Mouse (Mus musculus): Measurements from ENCODE around the gene Fa2h. TPM values are rescaled to one million over a fixed set of nuclear protein-coding genes. Genes with fewer than 3 reads are reported as not detected.
A peak's percentile ranks its signal among the peaks of the same experiment; 100 is the strongest.

The Fa2h gene
- polyA plus RNA-seq, 1 experiment from 2014 or later = 0.05 TPM

DNA sequence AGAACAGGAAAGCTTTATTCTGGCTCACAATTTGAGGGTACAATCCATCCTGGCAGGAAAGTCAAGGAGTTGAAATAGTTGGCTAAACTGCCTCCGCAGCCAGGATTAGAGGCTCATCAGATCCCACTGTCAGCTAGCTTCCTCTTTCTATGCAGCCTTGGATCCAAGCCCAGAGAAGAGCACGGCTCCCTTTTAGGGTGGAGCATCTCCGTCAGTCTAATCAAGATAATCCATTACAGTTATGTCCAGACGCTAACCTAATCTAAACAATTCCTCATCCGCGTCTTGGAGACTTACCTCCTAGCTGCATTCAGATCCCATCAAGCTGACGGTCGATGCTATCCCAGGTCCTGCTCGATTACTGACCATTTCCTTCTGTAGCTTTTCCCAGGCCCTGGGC is 7.7 kb downstream of the Fa2h start:
- Histone ChIP-seq H3K9ac (replicated peaks; ENCODE audit: low read depth) (no peak overlapping the region), H3K4me3 (ENCODE audit: low read depth, low read length) (no peak overlapping the region), H3K4me2 (replicated peaks; ENCODE audit: low read depth, low read length) (no peak overlapping the region), H3K36me3 (ENCODE audit: insufficient read depth, low read length) (no peaks in the 10 kb centered on the region), H3K9me3 (ENCODE audit: low read length) (no peaks in the 10 kb centered on the region), H3K27me3 (replicated peaks; ENCODE audit: insufficient read depth, low read length) (no peaks in the 10 kb centered on the region), H3K4me1 (ENCODE audit: insufficient read depth, low read depth, low read length) (no peaks in the 10 kb centered on the region), H3K27ac (ENCODE audit: low read length) (no peak overlapping the region)
- ATAC-seq = no peak
- WGBS = 31% methylated on average over 9 of the region's 9 CpGs
- DNase-seq (ENCODE audit: low spot score) = peak; percentile 42
- no peak for TF ChIP-seq EP300 (IDR thresholded peaks at IDR 0.05)
- no peak for TF ChIP-seq CTCF (IDR thresholded peaks at IDR 0.05)

DNA sequence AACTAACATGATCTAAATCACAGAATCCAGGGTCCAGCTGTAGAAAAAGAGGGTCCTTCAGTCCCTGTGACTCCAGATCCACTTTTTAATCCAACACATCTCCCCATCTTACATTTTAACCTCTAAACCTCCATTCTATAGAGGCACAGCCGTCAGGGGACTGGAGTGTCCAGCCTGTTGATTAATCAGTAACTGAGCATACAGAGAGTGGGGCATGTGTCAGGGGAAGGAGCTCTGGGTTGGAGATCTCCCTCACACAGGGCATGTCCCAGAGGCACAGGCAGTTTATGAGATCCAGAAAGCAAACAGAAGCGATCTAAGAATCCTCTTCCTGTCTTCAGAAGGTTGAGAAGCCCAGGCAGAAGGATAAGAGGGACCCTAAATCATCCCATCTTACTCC is 9.0 kb downstream of the Fa2h start:
- no peaks in the 10 kb centered on the region for H3K36me3 ChIP-seq (ENCODE audit: insufficient read depth, low read length)
- H3K4me2 ChIP-seq (replicated peaks; ENCODE audit: low read depth, low read length) = no peak overlapping the region
- ATAC-seq = no peak
- no peak for DNase-seq (ENCODE audit: low spot score)
- H3K27ac ChIP-seq (ENCODE audit: low read length) = no peak overlapping the region
- no peaks in the 10 kb centered on the region for H3K9me3 ChIP-seq (ENCODE audit: low read length)
- no peaks in the 10 kb centered on the region for H3K4me1 ChIP-seq (ENCODE audit: insufficient read depth, low read depth, low read length)
- no peak overlapping the region for H3K4me3 ChIP-seq (ENCODE audit: low read depth, low read length)
- TF ChIP-seq EP300 (IDR thresholded peaks at IDR 0.05) (no peak), CTCF (IDR thresholded peaks at IDR 0.05) (no peak)
- H3K9ac ChIP-seq (replicated peaks; ENCODE audit: low read depth) = no peak overlapping the region
- no peaks in the 10 kb centered on the region for H3K27me3 ChIP-seq (replicated peaks; ENCODE audit: insufficient read depth, low read length)
- WGBS = 13% methylated on average over 2 of the region's 2 CpGs

- TF ChIP-seq EP300 (IDR thresholded peaks at IDR 0.05) (no peak), CTCF (IDR thresholded peaks at IDR 0.05) (no peak)
- Histone ChIP-seq H3K9ac (replicated peaks; ENCODE audit: low read depth) (no peak overlapping the region), H3K36me3 (ENCODE audit: insufficient read depth, low read length) (no peaks in the 10 kb centered on the region), H3K4me3 (ENCODE audit: low read depth, low read length) (no peak overlapping the region), H3K27me3 (replicated peaks; ENCODE audit: insufficient read depth, low read length) (no peaks in the 10 kb centered on the region), H3K4me2 (replicated peaks; ENCODE audit: low read depth, low read length) (no peak overlapping the region), H3K9me3 (ENCODE audit: low read length) (no peaks in the 10 kb centered on the region), H3K27ac (ENCODE audit: low read length) (no peak overlapping the region), H3K4me1 (ENCODE audit: insufficient read depth, low read depth, low read length) (no peaks in the 10 kb centered on the region)
- DNase-seq (ENCODE audit: low spot score) (no peak), ATAC-seq (no peak)
- 61% methylated on average over 6 of the region's 6 CpGs for WGBS
Measured at GRCm38 (mm10) chr8:111375192-111375591, 18.4 kb downstream of the Fa2h start.

DNA sequence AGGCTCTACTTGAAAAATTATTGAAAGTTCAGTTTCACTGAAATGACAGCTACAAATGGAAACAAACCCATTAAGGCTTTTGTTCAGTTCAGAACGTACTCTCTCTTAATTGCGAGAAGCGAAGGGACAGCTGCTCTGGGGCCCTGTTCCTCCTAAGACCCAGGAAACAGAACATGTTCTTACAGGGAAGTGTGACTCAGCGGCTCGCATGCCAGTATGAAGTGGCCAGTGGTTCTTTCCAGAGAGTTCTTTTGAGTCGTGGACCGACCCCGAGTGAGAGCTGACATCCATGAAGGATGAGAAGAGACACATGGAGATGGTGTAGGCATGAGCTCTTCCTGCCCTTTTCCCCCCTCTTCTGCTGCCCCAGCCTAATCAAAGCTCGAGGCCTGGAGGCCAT is 23.9 kb downstream of the Fa2h start:
- 68% methylated on average over 9 of the region's 9 CpGs for WGBS
- Histone ChIP-seq H3K4me2 (replicated peaks; ENCODE audit: low read depth, low read length) (no peak overlapping the region), H3K9me3 (ENCODE audit: low read length) (no peaks in the 10 kb centered on the region), H3K4me3 (ENCODE audit: low read depth, low read length) (no peak overlapping the region), H3K27me3 (replicated peaks; ENCODE audit: insufficient read depth, low read length) (no peaks in the 10 kb centered on the region), H3K4me1 (ENCODE audit: insufficient read depth, low read depth, low read length) (no peaks in the 10 kb centered on the region), H3K9ac (replicated peaks; ENCODE audit: low read depth) (no peak overlapping the region), H3K36me3 (ENCODE audit: insufficient read depth, low read length) (no peaks in the 10 kb centered on the region), H3K27ac (ENCODE audit: low read length) (no peak overlapping the region)
- TF ChIP-seq CTCF (IDR thresholded peaks at IDR 0.05) = no peak
- no peak for TF ChIP-seq EP300 (IDR thresholded peaks at IDR 0.05)
- no peak for DNase-seq (ENCODE audit: low spot score)
- ATAC-seq = no peak

DNA sequence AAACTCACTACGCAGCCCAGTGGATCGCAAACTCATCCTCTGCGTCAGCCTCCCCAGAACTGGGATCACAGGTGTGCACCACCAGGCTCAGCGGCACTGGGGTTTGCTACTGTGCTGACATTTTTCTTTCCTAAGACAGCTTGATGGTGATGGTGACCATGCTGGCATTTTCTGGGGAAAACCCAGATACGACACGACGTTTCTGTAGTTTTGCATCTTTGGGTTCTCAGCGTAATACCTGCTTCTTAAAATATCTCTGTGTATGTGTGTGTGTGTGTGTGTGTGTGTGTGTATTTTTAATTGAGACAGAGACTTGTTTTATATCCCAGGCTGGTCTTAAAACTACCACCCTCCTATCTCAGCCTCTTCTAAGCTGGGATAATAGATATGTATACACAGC is 26.3 kb downstream of the Fa2h start:
- 74% methylated on average over 8 of the region's 8 CpGs for WGBS
- DNase-seq (ENCODE audit: low spot score) (no peak), ATAC-seq (no peak)
- TF ChIP-seq EP300 (IDR thresholded peaks at IDR 0.05) = no peak
- TF ChIP-seq CTCF (IDR thresholded peaks at IDR 0.05) = no peak
- H3K36me3 ChIP-seq (ENCODE audit: insufficient read depth, low read length) = no peaks in the 10 kb centered on the region
- peak overlapping the region; percentile 17; the same call in 1 of the 2 replicates for H3K4me2 ChIP-seq (replicated peaks; ENCODE audit: low read depth, low read length)
- H3K4me3 ChIP-seq (ENCODE audit: low read depth, low read length) = no peak overlapping the region
- H3K9ac ChIP-seq (replicated peaks; ENCODE audit: low read depth) = no peak overlapping the region
- H3K27me3 ChIP-seq (replicated peaks; ENCODE audit: insufficient read depth, low read length) = no peaks in the 10 kb centered on the region
- H3K27ac ChIP-seq (ENCODE audit: low read length) = no peak overlapping the region
- no peaks in the 10 kb centered on the region for H3K4me1 ChIP-seq (ENCODE audit: insufficient read depth, low read depth, low read length)
- no peaks in the 10 kb centered on the region for H3K9me3 ChIP-seq (ENCODE audit: low read length)

DNA sequence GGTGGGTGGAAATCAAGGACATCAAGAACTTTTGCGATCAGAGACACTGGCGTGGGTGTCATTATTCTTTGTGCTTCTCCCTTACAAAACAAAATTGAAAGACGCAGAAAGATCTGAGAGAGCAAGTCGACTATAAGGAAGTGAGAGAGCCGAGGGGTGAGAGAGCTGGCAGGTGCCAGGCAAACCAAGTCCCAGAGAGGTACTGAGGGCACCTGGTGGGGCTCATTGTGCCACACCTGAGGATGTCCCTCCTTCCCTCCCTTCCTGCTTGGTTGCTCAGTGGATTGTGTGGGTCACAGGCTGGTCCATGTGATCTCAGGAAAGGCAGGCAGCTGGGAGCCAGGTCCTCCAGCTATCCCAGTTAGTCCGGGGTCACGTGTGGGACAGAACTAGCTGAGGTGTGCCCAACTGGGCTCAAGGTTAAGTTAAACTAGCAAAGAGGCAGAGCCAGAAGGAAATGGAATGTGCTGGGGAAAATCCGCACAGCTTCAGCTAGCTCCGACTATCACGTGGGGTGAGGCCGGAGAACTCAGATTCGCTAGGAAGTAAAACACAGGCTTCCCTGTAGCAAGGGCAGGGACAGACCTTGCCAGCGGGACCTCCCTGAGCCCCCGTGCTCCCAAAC is 26.9 kb downstream of the Fa2h start:
- H3K4me2 ChIP-seq (replicated peaks; ENCODE audit: low read depth, low read length) = peak overlapping the region; percentile 17; the same call in 1 of the 2 replicates
- H3K9me3 ChIP-seq (ENCODE audit: low read length) = no peaks in the 10 kb centered on the region
- no peaks in the 10 kb centered on the region for H3K27me3 ChIP-seq (replicated peaks; ENCODE audit: insufficient read depth, low read length)
- DNase-seq (ENCODE audit: low spot score) = peak; percentile 31
- no peak overlapping the region for H3K9ac ChIP-seq (replicated peaks; ENCODE audit: low read depth)
- H3K4me1 ChIP-seq (ENCODE audit: insufficient read depth, low read depth, low read length) = no peaks in the 10 kb centered on the region
- ATAC-seq = peak; percentile 47; the same call in 1 of the 2 replicates
- no peak overlapping the region for H3K27ac ChIP-seq (ENCODE audit: low read length)
- TF ChIP-seq EP300 (IDR thresholded peaks at IDR 0.05) (no peak), CTCF (IDR thresholded peaks at IDR 0.05) (no peak)
- no peak overlapping the region for H3K4me3 ChIP-seq (ENCODE audit: low read depth, low read length)
- 33% methylated on average over 14 of the region's 14 CpGs for WGBS
- H3K36me3 ChIP-seq (ENCODE audit: insufficient read depth, low read length) = no peaks in the 10 kb centered on the region
